Mouse (Mus musculus) spleen, postnatal 0 days (tissue): Measurements from ENCODE around the gene Pno1. TPM values are rescaled to one million over a fixed set of nuclear protein-coding genes. Genes with fewer than 3 reads are reported as not detected.

ENCODE experiments used
- polyA plus RNA-seq: library from polyadenylated mRNA; unstranded; fragments of >200 nt; fragmentation: Nextera tagmentation; extraction: Ambion mirVana; gene quantifications from 2 replicates; pipeline ENCODE4 v1.2.1, GENCODE M21; 2015

Pno1 gene
- 45.5 and 48.9 TPM in 2 replicates for polyA plus RNA-seq

DNA sequence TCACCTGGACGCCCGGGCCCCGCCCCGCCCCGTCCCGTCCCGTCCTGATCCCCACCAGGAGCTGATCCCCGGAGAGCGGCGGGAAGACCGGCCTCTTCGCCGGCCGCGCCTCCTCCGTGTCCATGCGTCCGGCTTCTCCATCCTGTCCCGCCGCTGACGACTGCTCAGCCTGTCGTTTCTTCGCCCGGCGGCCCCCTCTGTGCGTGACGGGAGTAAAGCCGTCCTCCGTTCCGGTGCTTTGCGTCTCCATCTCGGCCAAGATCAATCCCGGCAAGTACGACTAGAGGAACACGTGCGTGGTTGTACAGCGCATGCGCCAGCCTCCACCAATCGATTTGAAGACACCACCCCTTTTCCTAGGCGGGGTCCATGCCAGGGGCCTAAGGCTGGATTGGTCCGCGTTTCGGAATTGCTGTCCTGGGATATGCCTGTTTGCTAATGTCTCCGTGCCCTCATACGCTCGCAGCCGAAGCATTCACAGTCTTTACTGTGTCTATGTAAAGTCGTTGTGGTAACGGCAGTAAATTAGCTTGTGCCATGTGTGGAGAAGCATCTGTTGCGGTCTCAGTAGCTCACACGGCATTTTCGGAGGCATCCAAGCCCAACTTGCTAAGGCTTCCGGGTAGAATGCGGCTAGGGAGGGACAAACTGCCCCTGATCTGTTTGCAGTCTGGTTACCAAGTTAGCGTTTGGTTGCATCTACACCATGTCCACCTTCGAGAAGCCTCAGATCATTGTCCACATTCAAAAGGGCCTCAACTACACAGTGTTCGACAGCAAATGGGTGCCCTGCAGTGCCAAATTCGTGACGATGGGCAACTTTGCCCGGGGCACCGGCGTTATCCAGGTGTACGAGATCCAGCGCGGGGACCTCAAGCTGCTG lies at the start of gene Pno1:
Gene Pno1, minus strand, starts transcription at position 311 of the 883 bp plus-strand sequence.

DNA sequence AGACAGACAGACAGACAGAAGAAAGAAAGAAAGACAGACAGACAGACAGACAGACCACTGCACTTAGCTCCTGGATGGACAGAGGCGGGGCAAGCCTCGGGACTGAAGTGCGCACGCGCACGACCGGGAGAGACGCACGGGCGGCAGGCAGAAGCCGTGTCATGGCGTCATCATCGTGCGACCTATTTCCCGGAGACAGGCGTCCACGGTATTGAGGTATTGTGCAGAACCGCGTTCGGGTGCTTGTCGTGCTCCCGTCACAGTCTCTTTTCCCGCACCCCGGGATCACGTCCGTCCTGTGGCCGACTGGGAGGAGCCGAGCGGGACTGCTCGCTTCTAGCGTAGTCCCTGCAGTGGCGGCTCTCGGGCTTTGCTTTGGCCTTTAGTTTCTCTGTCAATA lies 46.1 kb upstream of the Pno1 start, which contains the start of gene C1d:
Gene C1d, plus strand, starts transcription at position 137 of the 400 bp plus-strand sequence.

DNA sequence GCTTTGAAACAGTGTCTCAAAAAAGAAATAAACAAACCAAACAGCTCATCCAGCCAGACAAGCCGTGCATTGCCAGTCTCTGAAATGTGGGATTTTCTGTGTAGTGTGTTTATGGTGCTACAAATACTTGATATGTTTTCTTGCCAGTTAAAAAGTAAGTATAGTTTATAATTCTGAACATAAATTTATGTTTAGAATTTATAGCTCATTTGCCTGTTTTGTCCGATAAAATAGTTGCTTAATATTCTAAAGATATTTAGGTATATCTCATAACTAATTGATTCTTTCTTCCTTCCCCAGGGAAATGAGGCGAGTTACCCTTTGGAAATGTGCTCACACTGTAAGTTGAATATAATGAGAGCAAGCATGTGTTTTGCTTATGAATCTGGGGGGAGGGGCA lies 29.6 kb downstream of the Pno1 start, which contains the start of gene Wdr92:
Gene Wdr92, plus strand, starts transcription at position 301 of the 400 bp plus-strand sequence.

DNA sequence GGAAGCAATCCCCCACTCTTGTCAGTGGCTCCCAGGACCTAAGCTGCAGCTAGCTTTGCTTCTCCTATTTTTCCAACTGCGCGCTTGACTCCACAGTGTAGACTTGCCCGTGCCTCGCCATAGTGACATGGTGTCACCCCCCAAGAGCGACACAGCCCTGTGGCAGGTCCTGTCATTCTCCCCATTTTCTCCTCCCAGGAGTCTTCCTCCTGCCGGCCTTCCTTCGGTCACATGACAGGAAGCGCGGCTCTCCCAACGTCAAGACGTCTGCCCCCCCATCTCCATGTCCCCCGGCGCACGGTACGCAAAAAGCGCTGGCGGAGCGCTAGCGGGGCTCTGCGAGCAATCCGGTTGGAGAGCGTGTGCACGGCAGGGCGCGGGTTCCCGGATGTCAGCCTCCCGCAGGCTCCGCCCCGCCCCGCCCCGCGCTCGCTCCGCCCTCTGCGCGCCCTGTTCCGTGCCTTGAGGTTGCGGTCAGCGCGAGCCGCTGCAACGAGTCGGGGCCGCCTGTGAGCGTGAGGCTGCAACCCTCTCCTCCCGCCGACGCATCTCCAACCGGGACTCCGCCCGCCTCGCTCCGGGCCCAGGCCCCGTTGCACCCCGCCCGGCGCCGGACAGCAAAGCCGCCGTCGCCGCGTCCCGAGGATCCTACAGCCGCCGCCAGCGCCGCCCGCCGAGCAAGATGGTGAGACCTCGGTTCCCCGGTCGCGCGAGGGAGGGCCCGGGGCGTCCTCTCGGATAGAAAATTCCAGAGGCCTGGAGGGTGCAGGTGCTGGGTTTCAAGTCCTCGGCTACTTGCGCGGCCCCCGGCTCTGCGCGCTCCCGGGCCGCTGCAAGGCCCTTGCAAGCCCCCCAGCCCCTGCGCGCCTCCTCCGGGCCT lies 52.3 kb downstream of the Pno1 start, which contains the start of gene Ppp3r1:
Gene Ppp3r1, plus strand, starts transcription at position 406 of the 880 bp plus-strand sequence.

Other genes starting within 250 kb of the Pno1 start
- 10.2 and 16.6 TPM in 2 replicates for gene Cnrip1, start 160.0 kb downstream of the Pno1 start, polyA plus RNA-seq
- 18.2 and 24.0 TPM in 2 replicates for gene Plek, start 159.2 kb downstream of the Pno1 start, polyA plus RNA-seq
- 48.3 and 57.2 TPM in 2 replicates for gene Ppp3r1, start 52.3 kb downstream of the Pno1 start, polyA plus RNA-seq
- 16.5 and 18.1 TPM in 2 replicates for gene Wdr92, start 29.5 kb downstream of the Pno1 start, polyA plus RNA-seq
- 67.5 and 70.8 TPM in 2 replicates for gene C1d, start 46.0 kb upstream of the Pno1 start, polyA plus RNA-seq